Mouse (Mus musculus): ENCODE measurements at regions not wholly inside any gene's neighbourhood (a gene's known extent, or its start where the extent isn't known, plus 50 kb on each side); places are given as distances from the start of the nearest gene placed in this dataset.

- TF ChIP-seq CTCF (IDR thresholded peaks at IDR 0.05; ENCODE audit: borderline replicate concordance, insufficient read depth, low read depth, low read length), result no peak
- TF ChIP-seq POLR2A (IDR thresholded peaks at IDR 0.05; ENCODE audit: borderline replicate concordance, insufficient read depth, low read length), result no peak
Observed at GRCm38 (mm10) chrX:145651647-145652046, 146.7 kb upstream of the Amot start.
